Mouse (Mus musculus): ENCODE measurements at regions not wholly inside any gene's neighbourhood (a gene's known extent, or its start where the extent isn't known, plus 50 kb on each side); places are given as distances from the start of the nearest gene placed in this dataset.
A peak's percentile ranks its signal among the peaks of the same experiment; 100 is the strongest.

GRCm38 (mm10) chrX:13014051-13014450, 57.2 kb upstream of the Usp9x start:
- Histone ChIP-seq H3K27me3 (no peaks in the 10 kb centered on the region), H3K9ac (replicated peaks) (no peak overlapping the region), H3K4me2 (replicated peaks) (no peak overlapping the region), H3K36me3 (no peaks in the 10 kb centered on the region), H3K27ac (replicated peaks) (no peak overlapping the region), H3K9me3 (no peaks in the 10 kb centered on the region), H3K4me1 (no peaks in the 10 kb centered on the region), H3K4me3 (no peak overlapping the region)
- 65% methylated on average over 3 of the region's 3 CpGs for WGBS
- ATAC-seq (replicated peaks), result no peak

DNA sequence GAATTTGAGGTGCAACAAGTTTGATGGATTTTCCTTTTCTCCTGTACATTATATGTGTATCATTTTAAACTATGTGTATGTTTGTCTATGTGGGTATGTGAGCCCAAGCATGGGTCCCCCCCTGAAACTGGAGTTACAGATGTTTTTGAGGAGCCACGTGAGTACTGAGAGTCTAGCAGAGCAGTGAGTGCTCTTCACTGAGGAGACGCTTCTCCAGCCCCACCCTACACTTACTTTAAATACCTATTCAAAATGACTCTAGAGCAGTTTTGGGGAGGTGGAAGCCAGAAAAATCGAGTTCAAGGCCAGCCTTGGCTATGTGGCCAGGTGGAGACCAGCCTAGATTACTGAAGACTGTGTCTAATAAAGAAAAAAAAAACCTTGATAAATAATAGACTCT, 58.2 kb upstream of the Usp9x start:
- Histone ChIP-seq H3K4me3 (no peak overlapping the region), H3K4me2 (replicated peaks) (no peak overlapping the region), H3K36me3 (no peaks in the 10 kb centered on the region), H3K9ac (replicated peaks) (no peak overlapping the region), H3K27me3 (no peaks in the 10 kb centered on the region), H3K4me1 (no peaks in the 10 kb centered on the region), H3K27ac (replicated peaks) (no peak overlapping the region), H3K9me3 (no peaks in the 10 kb centered on the region)
- ATAC-seq (replicated peaks), result no peak
- WGBS, result 73% methylated on average over 3 of the region's 3 CpGs

- Histone ChIP-seq H3K9ac (replicated peaks) (no peak overlapping the region), H3K4me2 (replicated peaks) (no peak overlapping the region), H3K27me3 (no peaks in the 10 kb centered on the region), H3K4me3 (no peak overlapping the region), H3K4me1 (no peaks in the 10 kb centered on the region), H3K9me3 (no peaks in the 10 kb centered on the region), H3K36me3 (no peaks in the 10 kb centered on the region), H3K27ac (replicated peaks) (no peak overlapping the region)
- ATAC-seq (replicated peaks), result no peak
- WGBS, result 88% methylated on average over 7 of the region's 7 CpGs
Observed at GRCm38 (mm10) chrX:12990777-12991176, 80.5 kb upstream of the Usp9x start.

DNA sequence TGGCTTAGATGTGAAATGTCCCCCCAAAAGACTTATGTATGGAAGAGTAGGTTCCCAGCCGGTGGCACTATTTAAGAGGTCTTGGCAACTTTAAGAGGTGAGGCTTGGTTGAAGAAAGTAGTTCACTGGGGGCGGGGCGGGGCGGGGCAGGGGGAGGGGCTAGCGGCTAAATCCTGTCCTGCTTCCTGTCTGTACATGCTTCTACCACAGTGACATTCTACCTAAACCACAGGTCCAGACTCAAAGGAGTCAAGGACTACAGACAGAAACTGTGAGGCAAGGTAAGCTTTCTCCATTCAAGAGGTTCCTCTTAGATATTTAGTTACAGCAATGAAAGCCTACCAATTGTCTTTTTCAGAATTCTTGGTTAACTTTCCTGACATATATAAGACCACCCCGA, 93.6 kb upstream of the Usp9x start:
- no peak for ATAC-seq (replicated peaks)
- Histone ChIP-seq H3K4me3 (no peak overlapping the region), H3K4me1 (no peaks in the 10 kb centered on the region), H3K36me3 (no peaks in the 10 kb centered on the region), H3K27me3 (no peaks in the 10 kb centered on the region), H3K27ac (replicated peaks) (no peak overlapping the region), H3K9ac (replicated peaks) (no peak overlapping the region), H3K9me3 (no peaks in the 10 kb centered on the region), H3K4me2 (replicated peaks) (no peak overlapping the region)
- WGBS, result 69% methylated on average over 6 of the region's 6 CpGs

GRCm38 (mm10) chrX:12968979-12969746, 102.1 kb upstream of the Usp9x start:
- Histone ChIP-seq H3K4me1 (no peaks in the 10 kb centered on the region), H3K27me3 (no peaks in the 10 kb centered on the region), H3K27ac (replicated peaks) (no peak overlapping the region), H3K9ac (replicated peaks) (no peak overlapping the region), H3K9me3 (no peaks in the 10 kb centered on the region), H3K4me2 (replicated peaks) (no peak overlapping the region), H3K36me3 (no peaks in the 10 kb centered on the region), H3K4me3 (no peak overlapping the region)
- WGBS, result 92% methylated on average over 7 of the region's 7 CpGs
- no peak for ATAC-seq (replicated peaks)

DNA sequence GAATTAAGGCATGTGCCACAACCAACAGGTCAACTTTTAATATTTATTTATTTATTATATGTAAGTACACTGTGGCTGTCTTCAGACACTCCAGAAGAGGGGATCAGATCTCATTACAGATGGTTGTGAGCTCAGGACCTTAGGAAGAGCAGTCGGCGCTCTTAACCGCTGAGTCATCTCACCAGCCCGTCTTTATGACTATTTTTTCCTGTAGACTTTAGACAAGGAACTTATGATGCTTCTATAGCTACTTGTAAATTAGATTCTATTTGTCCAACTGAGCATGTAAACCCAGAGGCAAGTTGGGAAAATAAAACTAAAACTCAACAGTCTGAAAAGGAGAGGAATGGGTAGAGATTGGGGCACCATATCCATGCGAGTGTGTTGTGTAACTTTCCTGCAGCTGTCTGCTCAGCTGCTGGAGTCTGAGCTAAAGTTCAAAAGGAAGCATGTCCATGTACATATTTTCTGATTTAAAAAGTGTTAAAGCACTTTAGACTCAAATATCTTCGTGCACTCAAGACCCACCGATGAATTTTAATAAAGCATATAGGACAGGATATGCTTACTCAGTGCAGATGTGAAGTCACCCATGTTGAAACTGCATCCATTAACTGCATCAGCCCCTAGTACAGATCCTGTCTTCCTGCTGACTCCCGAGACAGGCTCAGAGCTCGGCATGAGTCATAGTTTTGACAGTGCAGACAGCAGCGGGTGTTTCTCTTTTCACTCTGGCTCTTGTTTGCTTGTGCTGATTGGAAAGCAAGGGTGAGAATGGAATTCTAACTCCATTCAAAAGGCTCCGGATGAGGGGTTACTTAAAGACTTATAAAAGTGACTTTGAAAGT, 111.6 kb upstream of the Usp9x start:
- Histone ChIP-seq H3K36me3 (no peaks in the 10 kb centered on the region), H3K9ac (replicated peaks) (no peak overlapping the region), H3K27ac (replicated peaks) (no peak overlapping the region), H3K27me3 (no peaks in the 10 kb centered on the region), H3K4me2 (replicated peaks) (no peak overlapping the region), H3K4me3 (no peak overlapping the region), H3K4me1 (no peaks in the 10 kb centered on the region), H3K9me3 (no peaks in the 10 kb centered on the region)
- WGBS, result 64% methylated on average over 11 of the region's 11 CpGs
- ATAC-seq (replicated peaks), result no peak

DNA sequence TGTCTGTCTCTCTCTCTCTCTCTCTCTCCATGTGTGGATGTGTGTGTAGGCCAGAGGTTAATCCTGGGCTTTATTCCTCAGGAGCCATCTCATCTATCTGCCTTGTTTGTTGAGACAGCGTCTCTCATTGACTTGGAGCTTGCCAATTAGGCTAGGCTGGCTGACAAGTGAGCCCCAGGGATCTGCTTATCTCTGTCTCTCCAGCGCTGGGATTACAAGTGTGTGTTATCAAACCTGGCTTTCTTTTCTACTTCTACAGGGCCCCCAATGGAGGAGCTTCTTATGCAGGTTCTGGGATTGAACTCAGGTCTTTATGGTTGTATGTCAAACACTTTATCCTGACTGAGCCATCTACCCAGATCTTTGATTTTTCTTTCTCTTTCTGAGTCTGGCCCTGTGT, 112.4 kb upstream of the Usp9x start:
- Histone ChIP-seq H3K4me2 (replicated peaks) (no peak overlapping the region), H3K36me3 (no peaks in the 10 kb centered on the region), H3K4me1 (no peaks in the 10 kb centered on the region), H3K9me3 (no peaks in the 10 kb centered on the region), H3K4me3 (no peak overlapping the region), H3K27me3 (no peaks in the 10 kb centered on the region), H3K27ac (replicated peaks) (no peak overlapping the region), H3K9ac (replicated peaks) (no peak overlapping the region)
- ATAC-seq (replicated peaks), result no peak
- 63% methylated on average over 2 of the region's 2 CpGs for WGBS

DNA sequence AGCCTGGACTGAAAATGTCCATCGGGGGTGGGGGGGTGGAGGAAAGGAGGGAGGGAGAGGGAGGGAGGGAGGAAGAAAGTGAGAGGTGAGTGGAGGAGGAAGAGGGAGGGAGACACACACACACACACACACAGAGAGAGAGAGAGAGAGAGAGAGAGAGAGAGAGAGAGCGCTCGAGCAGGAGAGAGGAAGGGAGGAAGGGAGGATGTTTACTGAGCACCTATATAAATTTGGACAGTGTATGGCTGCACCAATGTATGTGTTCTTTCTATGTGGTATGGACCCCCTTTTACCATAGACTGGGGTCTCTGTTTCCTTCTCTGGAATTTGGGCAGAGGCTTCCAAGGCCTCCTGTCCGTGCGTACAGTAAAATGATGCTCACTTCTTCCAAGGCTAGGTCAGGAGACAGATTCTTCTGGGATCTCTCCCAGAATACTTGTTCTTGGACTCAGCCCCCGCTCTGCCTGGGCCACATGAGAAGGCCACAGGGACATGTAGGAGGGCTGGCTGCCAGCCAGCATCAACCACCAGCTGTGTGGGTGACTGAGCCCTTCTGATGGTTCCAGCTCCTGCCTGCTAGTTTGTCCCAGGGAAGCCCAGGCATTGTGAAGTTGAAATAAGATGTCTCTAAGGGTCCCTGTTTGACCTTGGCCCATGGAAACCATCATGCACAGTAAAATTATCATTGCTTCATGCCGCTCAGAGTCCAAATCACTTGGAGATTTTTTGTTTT, 120.2 kb upstream of the Usp9x start:
- H3K27me3 ChIP-seq, result no peaks in the 10 kb centered on the region
- ATAC-seq (replicated peaks), result no peak
- 67% methylated on average over 6 of the region's 7 CpGs for WGBS
- H3K4me1 ChIP-seq, result no peaks in the 10 kb centered on the region
- no peak overlapping the region for H3K9ac ChIP-seq (replicated peaks)
- H3K9me3 ChIP-seq, result no peaks in the 10 kb centered on the region
- H3K36me3 ChIP-seq, result no peaks in the 10 kb centered on the region
- no peak overlapping the region for H3K4me3 ChIP-seq
- no peak overlapping the region for H3K4me2 ChIP-seq (replicated peaks)
- no peak overlapping the region for H3K27ac ChIP-seq (replicated peaks)

GRCm38 (mm10) chrX:12942451-12942850, 128.8 kb upstream of the Usp9x start:
- Histone ChIP-seq H3K27ac (replicated peaks) (no peak overlapping the region), H3K36me3 (no peaks in the 10 kb centered on the region), H3K9ac (replicated peaks) (no peak overlapping the region), H3K4me3 (no peak overlapping the region), H3K4me2 (replicated peaks) (no peak overlapping the region), H3K27me3 (no peaks in the 10 kb centered on the region), H3K9me3 (no peaks in the 10 kb centered on the region), H3K4me1 (no peaks in the 10 kb centered on the region)
- 89% methylated on average over 5 of the region's 5 CpGs for whole genome bisulfite sequencing
- ATAC-seq (replicated peaks), result no peak

GRCm38 (mm10) chrX:12936406-12937172, 134.7 kb upstream of the Usp9x start:
- peak overlapping the region; percentile 72 for H3K4me2 ChIP-seq (replicated peaks)
- H3K9me3 ChIP-seq, result no peaks in the 10 kb centered on the region
- no peaks in the 10 kb centered on the region for H3K27me3 ChIP-seq
- no peaks in the 10 kb centered on the region for H3K36me3 ChIP-seq
- H3K4me3 ChIP-seq, result peak overlapping the region; percentile 47
- H3K4me1 ChIP-seq, result no peaks in the 10 kb centered on the region
- H3K9ac ChIP-seq (replicated peaks), result peak overlapping the region; percentile 44
- H3K27ac ChIP-seq (replicated peaks), result no peak overlapping the region
- WGBS, result 25% methylated on average over 38 of the region's 43 CpGs
- ATAC-seq (replicated peaks), result peak; percentile 71

- WGBS, result 88% methylated on average over 4 of the region's 4 CpGs
- H3K4me2 ChIP-seq (replicated peaks), result no peak overlapping the region
Observed at GRCm38 (mm10) chrX:12933294-12933807, 137.9 kb upstream of the Usp9x start.

More at GRCm38 (mm10) chrX:12933294-12933807, 137.9 kb upstream of the Usp9x start:
- H3K9ac ChIP-seq (replicated peaks), result no peak overlapping the region
- ATAC-seq (replicated peaks), result no peak
- H3K4me3 ChIP-seq, result no peak overlapping the region
- no peaks in the 10 kb centered on the region for H3K36me3 ChIP-seq
- no peaks in the 10 kb centered on the region for H3K4me1 ChIP-seq
- no peaks in the 10 kb centered on the region for H3K9me3 ChIP-seq
- no peak overlapping the region for H3K27ac ChIP-seq (replicated peaks)
- no peaks in the 10 kb centered on the region for H3K27me3 ChIP-seq
